Mouse (Mus musculus): ENCODE results near the gene Gm20843. TPM values are rescaled to one million over a fixed set of nuclear protein-coding genes. Genes with fewer than 3 reads are reported as not detected.
"Not testable (repeated sequence)": the region's sequence is repeated elsewhere in the genome, so short reads cannot be mapped to it uniquely, and the experiment has no call there.

The Gm20843 gene
- not detected in 2 replicates for polyA plus RNA-seq (2014; fragmentation: Nextera tagmentation; extraction: Ambion mirVana)

GRCm38 (mm10) chrY:72247018-72247417 is at the start of gene Gm20843:
Gm20843 (minus strand) TSS chrY:72247118.
- no CpG with 5 or more reads among the region's 6 CpGs for WGBS
- H3K27ac ChIP-seq (ENCODE audit: low read depth, low read length); H3K4me3 ChIP-seq (ENCODE audit: low read depth, low read length); H3K36me3 ChIP-seq (ENCODE audit: control insufficient read depth, insufficient read depth, low read length); H3K4me2 ChIP-seq (ENCODE audit: low read depth, low read length, severe bottlenecking); H3K9me3 ChIP-seq (ENCODE audit: control insufficient read depth, low read length); ATAC-seq (replicated peaks; ENCODE audit: low FRiP score); H3K9ac ChIP-seq (ENCODE audit: low read length); H3K27me3 ChIP-seq (ENCODE audit: control insufficient read depth, insufficient read depth, low read length); DNase-seq (ENCODE audit: low spot score); H3K4me1 ChIP-seq (replicated peaks; ENCODE audit: control insufficient read depth, insufficient read depth, low read length): not testable (repeated sequence)

Data from forebrain, embryonic 11.5 days (tissue).